Mouse (Mus musculus) lung, postnatal 0 days (tissue): Measurements from ENCODE around the gene Dok7.

Experiments used
- CTCF ChIP-seq: IDR thresholded peaks from 2 replicates; pipeline ENCODE4 v1.5.1; 2016; ENCODE audit warnings: antibody characterized with exemption, mild to moderate bottlenecking
- EP300 ChIP-seq: IDR thresholded peaks from 2 replicates; pipeline ENCODE4 v1.6.1; 2016; ENCODE audit warnings: antibody characterized with exemption, mild to moderate bottlenecking, control low read depth

DNA sequence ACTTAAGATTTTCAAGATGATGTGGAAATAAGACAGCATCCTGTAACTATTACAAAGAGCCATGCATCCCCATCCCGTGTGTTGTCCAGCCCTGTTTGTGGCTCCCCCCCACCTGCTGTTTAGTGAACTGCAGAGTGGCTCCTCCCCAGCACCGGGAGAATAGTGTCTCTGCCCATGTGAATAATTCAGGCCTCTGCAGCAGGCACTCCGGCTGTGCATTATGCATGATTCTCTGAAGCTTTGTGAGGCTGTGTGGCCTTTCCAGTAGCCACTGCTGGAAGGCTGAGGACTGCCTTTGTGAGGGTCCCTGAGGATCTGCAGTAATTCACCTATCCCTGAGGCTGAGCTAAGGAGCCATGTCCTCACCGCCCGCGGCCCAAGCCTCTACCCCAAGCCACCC lies 42.5 kb upstream of the Dok7 start:
- no peak for TF ChIP-seq CTCF
- TF ChIP-seq EP300 = no peak
